Mouse (Mus musculus) neutrophil, adult 83 days (primary cell): ENCODE results near the gene Ifi213. TPM values are rescaled to one million over a fixed set of nuclear protein-coding genes. Genes with fewer than 3 reads are reported as not detected.

Source experiments
- total RNA-seq, 2 experiments: library from RNA; stranded (reverse); gene quantifications; one replicate each; pipeline ENCODE4 v1.2.4; 2023

Ifi213 gene
- 1 to 10 TPM; 4.6 to 7.9 TPM for total RNA-seq

DNA sequence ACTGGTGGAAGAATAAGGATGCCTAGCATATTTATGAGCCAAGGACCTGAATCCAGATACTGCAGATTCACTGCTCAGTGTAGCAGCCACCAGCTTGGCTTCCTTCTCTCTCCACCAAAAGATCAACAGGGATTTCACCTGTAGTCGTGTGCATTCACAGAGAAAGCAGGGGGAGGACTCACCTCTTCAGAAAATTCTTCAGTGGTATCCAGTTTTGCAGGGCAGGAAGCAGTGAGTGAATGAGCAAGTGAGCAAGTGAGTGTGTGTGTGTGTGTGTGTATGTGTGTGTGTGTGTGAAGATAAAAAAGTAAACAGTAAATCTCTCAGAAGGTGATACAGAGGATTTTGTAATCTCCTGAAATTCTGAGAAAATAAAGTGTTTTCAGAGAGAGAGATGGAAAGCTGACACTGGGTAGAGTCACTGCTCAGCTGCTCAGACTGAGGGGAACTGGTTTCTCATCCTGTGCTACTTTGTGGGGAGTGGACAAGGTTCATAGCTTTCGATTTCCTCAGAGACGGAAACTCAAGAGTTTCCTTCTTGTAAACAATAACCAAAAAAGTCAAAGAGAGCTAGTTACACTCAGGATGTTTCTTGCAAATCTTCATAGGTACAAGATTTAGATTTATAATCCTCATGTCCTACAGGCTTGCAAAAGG, at the start of gene Ifi213:
Gene Ifi213, minus strand, starts transcription at position 437 of the 657 bp plus-strand sequence.

DNA sequence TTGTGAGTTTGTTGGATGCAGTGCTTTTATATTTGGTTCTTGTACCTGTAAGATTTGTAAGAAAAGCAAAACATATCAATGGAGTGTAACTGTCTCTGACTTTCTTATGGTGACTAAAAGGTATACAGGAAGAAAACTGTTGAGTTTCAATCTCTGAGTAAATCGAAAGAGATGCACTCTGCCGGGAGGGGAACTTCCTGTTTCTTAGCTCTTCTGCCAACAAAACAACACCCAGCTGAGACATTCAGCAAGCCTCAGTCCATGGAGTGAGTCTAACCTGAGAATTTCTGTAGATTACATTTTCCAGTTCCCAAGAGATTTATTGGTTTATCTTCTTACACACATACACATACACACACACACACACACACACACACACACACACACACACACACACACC, 31.5 kb upstream of the Ifi213 start, which contains the start of gene Ifi209:
Gene Ifi209, plus strand, starts transcription at position 296 of the 400 bp plus-strand sequence.

GRCm38 (mm10) chr1:173535791-173536190, 63.3 kb downstream of the Ifi213 start, which contains the start of gene Ifi214:
TSS of gene Ifi214 (minus strand) at chr1:173535957.

Other genes starting within 250 kb of the Ifi213 start
- gene Aim2, start 248.4 kb downstream of the Ifi213 start, total RNA-seq: 10 to 100 TPM; 40.9 to 48.4 TPM
- under 1 TPM; 0.31 to 0.88 TPM for gene Cadm3, start 231.6 kb downstream of the Ifi213 start, total RNA-seq
- 1 to 10 TPM; 1.9 to 3.3 TPM for gene Ifi206, start 108.2 kb downstream of the Ifi213 start, total RNA-seq
- gene Ifi214, start 63.3 kb downstream of the Ifi213 start, total RNA-seq: under 1 TPM; 0.18 to 0.42 TPM
- gene Ifi209, start 31.6 kb upstream of the Ifi213 start, total RNA-seq: 10 to 100 TPM; 29.3 to 44.5 TPM
- gene Ifi208, start 74.4 kb upstream of the Ifi213 start, total RNA-seq: 1 to 10 TPM in 1 of 2 experiments, under 1 TPM in 1; 0.61 to 1.1 TPM
- gene Ifi207, start 142.5 kb upstream of the Ifi213 start, total RNA-seq: 10 to 100 TPM; 21.2 to 26.7 TPM
- gene Ifi204, start 167.7 kb upstream of the Ifi213 start, total RNA-seq: 10 to 100 TPM; 35.4 to 41.8 TPM